Mouse (Mus musculus) liver, embryonic 14.5 days (tissue): ENCODE results near the gene Eml4.

Experiments used
- CTCF ChIP-seq: IDR thresholded peaks from 2 replicates; pipeline ENCODE4 v1.5.1; 2016; ENCODE audit warnings: antibody characterized with exemption, low read depth, control low read depth
- EP300 ChIP-seq: IDR thresholded peaks from 2 replicates; pipeline ENCODE4 v1.6.1; 2016; ENCODE audit warnings: antibody characterized with exemption, low read depth

DNA sequence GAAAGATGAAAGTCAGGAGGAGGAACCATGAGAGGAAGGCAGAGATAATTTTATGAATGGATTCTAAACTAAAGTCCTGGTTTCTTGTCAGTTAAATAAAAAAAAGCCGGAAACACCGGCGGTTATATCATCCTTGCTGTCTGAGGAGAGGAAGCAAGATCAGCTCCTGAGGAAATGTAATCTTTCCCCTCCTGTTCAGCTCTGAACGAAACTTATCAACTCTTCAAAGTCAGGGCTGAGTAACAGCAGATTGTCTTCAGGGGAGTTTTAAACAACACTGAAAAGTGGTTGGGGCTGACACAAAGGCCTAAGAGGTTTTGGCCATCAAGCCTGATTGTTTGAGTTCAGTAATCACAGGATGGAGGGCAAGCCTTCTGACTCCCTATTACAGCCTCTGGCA is 35.3 kb upstream of the Eml4 start:
- no peak for TF ChIP-seq CTCF
- TF ChIP-seq EP300, result 0 out of 2 replicates have a peak, but pooled peaks have one; percentile 12
